Mouse (Mus musculus) heart, postnatal 0 days (tissue): ENCODE data around the gene Fndc4. TPM values are rescaled to one million over a fixed set of nuclear protein-coding genes. Genes with fewer than 3 reads are reported as not detected.

ENCODE experiments used
- ATAC-seq: fragments of 200-750 bp; cut with Nextera tagmentation; 2 replicates; pipeline ENCODE4 v1.8.0; 2017; ENCODE audit warnings: low read depth, moderate number of reproducible peaks, moderate library complexity; ENCODE audit not compliant: insufficient read depth
- DNase-seq: peaks from one replicate; pipeline ENCODE4 v3.0.0-alpha.2; 2016; ENCODE audit warnings: low spot score
- H3K27ac ChIP-seq: fragments of 300-500 bp; sonication (generic); 2 replicates; pipeline ENCODE4 v1.5.1; 2014; ENCODE audit warnings: low read depth, mild to moderate bottlenecking
- H3K27me3 ChIP-seq: fragments of 300-500 bp; sonication (generic); 2 replicates; pipeline ENCODE4 v1.6.1; 2014; ENCODE audit warnings: low read length, mixed read lengths; ENCODE audit not compliant: control insufficient read depth, insufficient read depth
- H3K36me3 ChIP-seq: fragments of 300-500 bp; sonication (generic); replicated peaks from 2 replicates; pipeline ENCODE4 v1.6.1; 2014; ENCODE audit warnings: low read length, mixed read lengths; ENCODE audit not compliant: control insufficient read depth, insufficient read depth
- H3K4me1 ChIP-seq: fragments of 300-500 bp; sonication (generic); 2 replicates; pipeline ENCODE4 v1.6.1; 2014; ENCODE audit warnings: antibody characterized with exemption; ENCODE audit not compliant: control insufficient read depth, insufficient read depth
- H3K4me2 ChIP-seq: fragments of 300-500 bp; sonication (generic); 2 replicates; pipeline ENCODE4 v1.6.1; 2014; ENCODE audit warnings: low read depth, mild to moderate bottlenecking, low read length, moderate library complexity
- H3K4me3 ChIP-seq: fragments of 300-500 bp; sonication (generic); 2 replicates; pipeline ENCODE4 v1.5.1; 2014; ENCODE audit warnings: low read depth, low read length
- H3K9ac ChIP-seq: fragments of 300-500 bp; sonication (generic); replicated peaks from 2 replicates; pipeline ENCODE4 v1.6.1; 2014; ENCODE audit warnings: low read depth, low read length, mixed read lengths
- H3K9me3 ChIP-seq: fragments of 300-500 bp; sonication (generic); replicated peaks from 2 replicates; pipeline ENCODE4 v1.6.1; 2016; ENCODE audit warnings: low read length; ENCODE audit not compliant: control insufficient read depth
- CTCF ChIP-seq: IDR thresholded peaks from 2 replicates; pipeline ENCODE4 v1.5.1; 2016; ENCODE audit warnings: antibody characterized with exemption, control low read depth, low read depth
- EP300 ChIP-seq: IDR thresholded peaks from 2 replicates; pipeline ENCODE4 v1.6.1; 2016; ENCODE audit warnings: antibody characterized with exemption, low read depth
- WGBS: fragments of 180-500 bp; shearing (Covaris S2); extraction: QIAGEN DNeasy Blood & Tissue Kit; methylation state at CpG from one replicate; pipeline ENCODE4 v1.1.7; 2014; 5-methylcytosine and 5-hydroxymethylcytosine counted together
- polyA plus RNA-seq: library from polyadenylated mRNA; unstranded; fragments of >200 nt; fragmentation: Nextera tagmentation; extraction: Ambion mirVana; gene quantifications from 2 replicates; pipeline ENCODE4 v1.2.1, GENCODE M21; 2015
- total RNA-seq: library from RNA; depleted of rRNA; stranded (reverse); fragments of >200 nt; gene quantifications from 2 replicates; pipeline ENCODE4 v1.2.3, GENCODE M21; 2014; ENCODE audit warnings: low replicate concordance; rRNA removed

Fndc4 gene
- total and polyA plus RNA-seq, 2 experiments from 2014 or later, result 5.4 to 21.2 TPM

GRCm38 (mm10) chr5:31252151-31252550, 43.7 kb downstream of the Fndc4 start:
- Histone ChIP-seq H3K36me3 (peaks cover 65% of the 10 kb centered on the region), H3K27me3 (no peaks in the 10 kb centered on the region), H3K4me1 (peaks cover 11% of the 10 kb centered on the region; the same call in 1 of the 2 replicates), H3K9ac (no peak overlapping the region), H3K27ac (no peak overlapping the region), H3K4me3 (no peak overlapping the region), H3K4me2 (peak overlapping the region; percentile 54; the same call in 1 of the 2 replicates), H3K9me3 (no peaks in the 10 kb centered on the region)
- ATAC-seq (no peak), DNase-seq (no peak)
- TF ChIP-seq EP300, result no peak
- no peak for TF ChIP-seq CTCF
- WGBS, result 67% methylated on average over 10 of the region's 10 CpGs

- Histone ChIP-seq H3K9ac (no peak within 1 kb of the TSS), H3K36me3 (peaks cover 68% of the 10 kb centered on the region)
These were observed 44.3 kb downstream of the Fndc4 start, which contains the start of gene Krtcap3 for GRCm38 (mm10) chr5:31251541-31252101. Gene Krtcap3, plus strand, starts transcription at chr5:31251691.

GRCm38 (mm10) chr5:31250716-31251115, 45.2 kb downstream of the Fndc4 start:
- H3K27ac ChIP-seq, result no peak overlapping the region
- no peaks in the 10 kb centered on the region for H3K9me3 ChIP-seq
- H3K36me3 ChIP-seq, result peaks cover 73% of the 10 kb centered on the region
- H3K27me3 ChIP-seq, result no peaks in the 10 kb centered on the region
- DNase-seq (no peak), ATAC-seq (no peak)
- 58% methylated on average over 4 of the region's 4 CpGs for WGBS
- no peak overlapping the region for H3K9ac ChIP-seq
- peaks cover 11% of the 10 kb centered on the region; the same call in 1 of the 2 replicates for H3K4me1 ChIP-seq
- no peak overlapping the region for H3K4me3 ChIP-seq
- TF ChIP-seq CTCF (no peak), EP300 (no peak)
- no peak overlapping the region for H3K4me2 ChIP-seq

More at GRCm38 (mm10) chr5:31251541-31252101, 44.3 kb downstream of the Fndc4 start, which contains the start of gene Krtcap3:
- H3K27me3 ChIP-seq, result no peaks in the 10 kb centered on the region
- H3K4me1 ChIP-seq, result peaks cover 11% of the 10 kb centered on the region; the same call in 1 of the 2 replicates
- no peak within 1 kb of the TSS for H3K27ac ChIP-seq
- no peaks in the 10 kb centered on the region for H3K9me3 ChIP-seq
- ATAC-seq (peak; percentile 61), DNase-seq (no peak)
- whole genome bisulfite sequencing, result 33% methylated on average over 41 of the region's 47 CpGs
- H3K4me3 ChIP-seq, result peak within 1 kb of the TSS; percentile 19
- TF ChIP-seq EP300 (no peak), CTCF (no peak)
- peak within 1 kb of the TSS; percentile 54 for H3K4me2 ChIP-seq

Other genes with a start within 250 kb of the Fndc4 start
- gene Atraid, start 247.8 kb downstream of the Fndc4 start, total RNA-seq, result 141 and 177 TPM in 2 replicates
- gene Atraid, start 247.8 kb downstream of the Fndc4 start, polyA plus RNA-seq, result 166 and 176 TPM in 2 replicates
- gene Slc5a6, start 247.2 kb downstream of the Fndc4 start, total RNA-seq, result 7.1 and 7.7 TPM in 2 replicates
- 5.2 and 5.5 TPM in 2 replicates for gene Slc5a6, start 247.2 kb downstream of the Fndc4 start, polyA plus RNA-seq
- 24.6 and 74.6 TPM in 2 replicates for gene Cad, start 241.3 kb downstream of the Fndc4 start, total RNA-seq
- 5.4 and 5.7 TPM in 2 replicates for gene Cad, start 241.3 kb downstream of the Fndc4 start, polyA plus RNA-seq
- not detected in 2 replicates for gene Dnajc5g, start 189.8 kb downstream of the Fndc4 start, total RNA-seq
- gene Dnajc5g, start 189.8 kb downstream of the Fndc4 start, polyA plus RNA-seq, result not detected in 2 replicates
- gene Slc30a3, start 187.8 kb downstream of the Fndc4 start, total RNA-seq, result not detected in 2 replicates
- 0.08 and 0.18 TPM in 2 replicates for gene Slc30a3, start 187.8 kb downstream of the Fndc4 start, polyA plus RNA-seq
- 4.2 and 8.8 TPM in 2 replicates for gene Trim54, start 179.4 kb downstream of the Fndc4 start, total RNA-seq
- 16.4 and 16.5 TPM in 2 replicates for gene Trim54, start 179.4 kb downstream of the Fndc4 start, polyA plus RNA-seq
- gene Ucn, start 157.3 kb downstream of the Fndc4 start, total RNA-seq, result not detected in 2 replicates
- not detected in 2 replicates for gene Ucn, start 157.3 kb downstream of the Fndc4 start, polyA plus RNA-seq
- 157 and 202 TPM in 2 replicates for gene Mpv17, start 141.8 kb downstream of the Fndc4 start, total RNA-seq
- gene Mpv17, start 141.8 kb downstream of the Fndc4 start, polyA plus RNA-seq, result 80.1 and 83.0 TPM in 2 replicates
- 6.6 and 9.9 TPM in 2 replicates for gene Gm29609, start 116.2 kb downstream of the Fndc4 start, total RNA-seq
- 0.80 and 1.1 TPM in 2 replicates for gene Gm29609, start 116.2 kb downstream of the Fndc4 start, polyA plus RNA-seq
- gene Gtf3c2, start 115.9 kb downstream of the Fndc4 start, total RNA-seq, result 15.7 and 42.7 TPM in 2 replicates
- gene Gtf3c2, start 115.9 kb downstream of the Fndc4 start, polyA plus RNA-seq, result 18.3 and 20.5 TPM in 2 replicates
- 120 and 139 TPM in 2 replicates for gene Snx17, start 102.9 kb downstream of the Fndc4 start, total RNA-seq
- 97.9 and 112 TPM in 2 replicates for gene Snx17, start 102.9 kb downstream of the Fndc4 start, polyA plus RNA-seq
- gene Eif2b4, start 102.7 kb downstream of the Fndc4 start, total RNA-seq, result 27.1 and 36.7 TPM in 2 replicates
- gene Eif2b4, start 102.7 kb downstream of the Fndc4 start, polyA plus RNA-seq, result 60.2 and 60.7 TPM in 2 replicates
- 2.9 and 30.7 TPM in 2 replicates for gene Zfp513, start 93.8 kb downstream of the Fndc4 start, total RNA-seq
- 2.9 and 3.4 TPM in 2 replicates for gene Zfp513, start 93.8 kb downstream of the Fndc4 start, polyA plus RNA-seq
- 48.7 and 51.7 TPM in 2 replicates for gene Ppm1g, start 75.4 kb downstream of the Fndc4 start, total RNA-seq
- 61.0 and 68.0 TPM in 2 replicates for gene Ppm1g, start 75.4 kb downstream of the Fndc4 start, polyA plus RNA-seq
- 120 and 124 TPM in 2 replicates for gene Nrbp1, start 55.2 kb downstream of the Fndc4 start, total RNA-seq
- gene Nrbp1, start 55.2 kb downstream of the Fndc4 start, polyA plus RNA-seq, result 100 and 104 TPM in 2 replicates
- gene Gm9970, start 54.8 kb downstream of the Fndc4 start, total RNA-seq, result not detected in 2 replicates
- gene Gm9970, start 54.8 kb downstream of the Fndc4 start, polyA plus RNA-seq, result 0.70 and 1.1 TPM in 2 replicates
- 2.0 and 2.6 TPM in 2 replicates for gene Krtcap3, start 44.4 kb downstream of the Fndc4 start, total RNA-seq
- 1.7 and 2.7 TPM in 2 replicates for gene Krtcap3, start 44.4 kb downstream of the Fndc4 start, polyA plus RNA-seq
- gene Ift172, start 5.0 kb downstream of the Fndc4 start, total RNA-seq, result 30.3 and 40.9 TPM in 2 replicates
- 14.6 and 16.5 TPM in 2 replicates for gene Ift172, start 5.0 kb downstream of the Fndc4 start, polyA plus RNA-seq
- 0.12 TPM in 1 of 2 replicates, not detected in the other for gene Gckr, start 1.4 kb upstream of the Fndc4 start, total RNA-seq
- gene Gckr, start 1.4 kb upstream of the Fndc4 start, polyA plus RNA-seq, result 0.04 TPM in 1 of 2 replicates, not detected in the other
- gene Zfp512, start 156.4 kb upstream of the Fndc4 start, total RNA-seq, result 19.4 and 19.8 TPM in 2 replicates
- gene Zfp512, start 156.4 kb upstream of the Fndc4 start, polyA plus RNA-seq, result 21.4 and 22.1 TPM in 2 replicates
- 0.04 TPM in 1 of 2 replicates, not detected in the other for gene 4930548H24Rik, start 189.7 kb upstream of the Fndc4 start, total RNA-seq
- gene 4930548H24Rik, start 189.7 kb upstream of the Fndc4 start, polyA plus RNA-seq, result not detected in 2 replicates
- gene Gpn1, start 198.7 kb upstream of the Fndc4 start, total RNA-seq, result 14.4 and 31.3 TPM in 2 replicates
- gene Gpn1, start 198.7 kb upstream of the Fndc4 start, polyA plus RNA-seq, result 27.6 and 29.1 TPM in 2 replicates
- gene Slc4a1ap, start 230.9 kb upstream of the Fndc4 start, total RNA-seq, result 7.6 and 19.9 TPM in 2 replicates
- 14.3 and 14.4 TPM in 2 replicates for gene Slc4a1ap, start 230.9 kb upstream of the Fndc4 start, polyA plus RNA-seq
- 21.9 and 23.7 TPM in 2 replicates for gene Supt7l, start 231.7 kb upstream of the Fndc4 start, total RNA-seq
- 12.1 and 13.5 TPM in 2 replicates for gene Supt7l, start 231.7 kb upstream of the Fndc4 start, polyA plus RNA-seq